In genomic region chr11:67061311-67061710, GRCm38 (mm10) we compare ENCODE assay signal across 18 mouse cellular contexts. TPM values are rescaled to one million over a fixed set of nuclear protein-coding genes. Genes with fewer than 3 reads are reported as not detected.
"Had no signal": no experiment of that assay in that cellular context is flagged by ENCODE, and none has a peak within 500 bp of the region (broad histone marks: within the 10 kb centered on the region; RNA-seq: fewer than 3 reads in every experiment).

No protein-coding gene starts in this region.

- H3K27ac ChIP-seq: neural tube, embryonic 12.5 days; neural tube, embryonic 13.5 days; neural tube, embryonic 15.5 days; stomach, embryonic 15.5 days; stomach, postnatal 0 days had no signal

- DNase-seq: retina, postnatal 1 day; right cerebral cortex, adult 18-20 months; right cerebral cortex, postnatal 14 days; right cerebral cortex, postnatal 25 days; right cerebral cortex, postnatal 4 days; spleen, adult 18-20 months; thymus, adult 18-20 months; thymus, adult 2 months; thymus, postnatal 14 days; thymus, postnatal 25 days; thymus, postnatal 36 days; thymus, postnatal 4 days had no signal

- H3K4me3 ChIP-seq: neural tube, embryonic 12.5 days; neural tube, embryonic 13.5 days; neural tube, embryonic 15.5 days; stomach, embryonic 15.5 days had no signal

RNA-seq across cellular contexts. Expression of gene Myh3, which starts 16.8 kb away (rescaled TPM):
- total RNA-seq: neutrophil, adult 5-6 weeks had no signal
